Mouse (Mus musculus) B cell, adult 62 days (primary cell): Measurements from ENCODE around the gene H2al1m. TPM values are rescaled to one million over a fixed set of nuclear protein-coding genes. Genes with fewer than 3 reads are reported as not detected.

ENCODE experiments used
- total RNA-seq: library from RNA; stranded (reverse); gene quantifications from 4 replicates; pipeline ENCODE4 v1.2.4, GENCODE M21; 2023

H2al1m gene
- total RNA-seq = 1.2 to 1.7 TPM (median 1.6 TPM) in 3 of 4 replicates, not detected in the other

GRCm38 (mm10) chrX:9283464-9283863 lies at the start of gene H2al1m:
TSS of gene H2al1m (plus strand) at chrX:9283764.

GRCm38 (mm10) chrX:9256766-9257165 lies 26.8 kb upstream of the H2al1m start, which contains the start of gene Gm14862:
TSS of gene Gm14862 (minus strand) at chrX:9256899.

GRCm38 (mm10) chrX:9272460-9273361 lies 10.9 kb upstream of the H2al1m start, which contains the start of gene Xk:
TSS of gene Xk (plus strand) at chrX:9272756.

Other genes with a start within 250 kb of the H2al1m start
- not detected in 4 replicates for gene Fthl17f, start 220.7 kb upstream of the H2al1m start, total RNA-seq
- gene 4930402K13Rik, start 179.2 kb upstream of the H2al1m start, total RNA-seq = not detected in 4 replicates
- gene Lancl3, start 83.9 kb upstream of the H2al1m start, total RNA-seq = not detected in 4 replicates
- not detected in 4 replicates for gene Gm14862, start 26.9 kb upstream of the H2al1m start, total RNA-seq
- gene Xk, start 11.0 kb upstream of the H2al1m start, total RNA-seq = 4.0 to 4.8 TPM (median 4.3 TPM) in 4 replicates
- gene H2al1k, start 66.9 kb downstream of the H2al1m start, total RNA-seq = not detected in 4 replicates
- gene Cybb, start 204.0 kb downstream of the H2al1m start, total RNA-seq = 271 to 305 TPM (median 294 TPM) in 4 replicates